Mouse (Mus musculus) cortical plate, adult 2 months (tissue): ENCODE results near the gene Ubqln4. TPM values are rescaled to one million over a fixed set of nuclear protein-coding genes. Genes with fewer than 3 reads are reported as not detected.
A peak's percentile ranks its signal among the peaks of the same experiment; 100 is the strongest.

Experiments used
- H3K27ac ChIP-seq: fragments of 200-500 bp; 2 replicates; pipeline ENCODE4 v1.5.1; 2012; ENCODE audit warnings: low read length, control low read depth, inconsistent platforms; ENCODE audit not compliant: insufficient read depth
- H3K4me1 ChIP-seq: fragments of 200-500 bp; 2 replicates; pipeline ENCODE4 v1.6.1; 2011; ENCODE audit warnings: low read length; ENCODE audit not compliant: control insufficient read depth, insufficient read depth
- H3K4me3 ChIP-seq: fragments of 200-500 bp; 2 replicates; pipeline ENCODE4 v1.5.1; 2011; ENCODE audit warnings: mild to moderate bottlenecking, low read length, control low read depth; ENCODE audit not compliant: insufficient read depth
- CTCF ChIP-seq: fragments of 200-500 bp; IDR thresholded peaks from 2 replicates; pipeline ENCODE4 v1.5.1; 2011; ENCODE audit warnings: mild to moderate bottlenecking, control low read depth, low read length; ENCODE audit not compliant: insufficient read depth; ENCODE audit errors: extremely low read depth
- POLR2A ChIP-seq: fragments of 200-500 bp; IDR thresholded peaks from 2 replicates; pipeline ENCODE4 v1.6.1; 2011; ENCODE audit warnings: mild to moderate bottlenecking, low read length, control low read depth; ENCODE audit not compliant: insufficient read depth; ENCODE audit errors: extremely low read depth
- polyA plus RNA-seq: library from polyadenylated mRNA; depleted of rRNA; stranded (reverse); fragments of >200 nt; gene quantifications from 2 replicates; pipeline ENCODE4 v1.2.3, GENCODE M21; 2012; rRNA removed

Gene Ubqln4
- polyA plus RNA-seq, 1 experiment, result 103 TPM

- no peaks in the 10 kb centered on the region for H3K4me1 ChIP-seq
- no peak overlapping the region for H3K27ac ChIP-seq
- no peak overlapping the region for H3K4me3 ChIP-seq
- TF ChIP-seq CTCF, result no peak
- TF ChIP-seq POLR2A, result no peak
Observed at GRCm38 (mm10) chr3:88609066-88609465, 55.5 kb downstream of the Ubqln4 start.

GRCm38 (mm10) chr3:88614418-88614817 lies 60.9 kb downstream of the Ubqln4 start:
- Histone ChIP-seq H3K27ac (no peak overlapping the region), H3K4me1 (no peaks in the 10 kb centered on the region), H3K4me3 (no peak overlapping the region)
- TF ChIP-seq POLR2A (no peak), CTCF (no peak)

- no peak overlapping the region for H3K27ac ChIP-seq
- TF ChIP-seq CTCF, result no peak
- no peak for TF ChIP-seq POLR2A
- no peak overlapping the region for H3K4me3 ChIP-seq
Observed at GRCm38 (mm10) chr3:88615117-88615516, 61.6 kb downstream of the Ubqln4 start.

GRCm38 (mm10) chr3:88615902-88616391 lies 62.4 kb downstream of the Ubqln4 start:
- peak overlapping the region; percentile 39; the same call in 1 of the 2 replicates for H3K27ac ChIP-seq
- H3K4me3 ChIP-seq, result peak overlapping the region; percentile 21; the same call in 1 of the 2 replicates
- TF ChIP-seq POLR2A (no peak), CTCF (no peak)
- peaks cover 2% of the 10 kb centered on the region for H3K4me1 ChIP-seq

More at GRCm38 (mm10) chr3:88615117-88615516, 61.6 kb downstream of the Ubqln4 start:
- H3K4me1 ChIP-seq, result peaks cover 2% of the 10 kb centered on the region

- Histone ChIP-seq H3K4me1 (peaks cover 2% of the 10 kb centered on the region), H3K4me3 (0 out of 2 replicates have a peak overlapping the region, but pooled peaks have one; percentile 21), H3K27ac (peak overlapping the region; percentile 65; the same call in 1 of the 2 replicates)
- TF ChIP-seq CTCF (no peak), POLR2A (no peak)
Observed at GRCm38 (mm10) chr3:88616951-88617500, 63.5 kb downstream of the Ubqln4 start.

- H3K27ac ChIP-seq, result no peak overlapping the region
- TF ChIP-seq POLR2A (no peak), CTCF (no peak)
- no peak overlapping the region for H3K4me3 ChIP-seq
- H3K4me1 ChIP-seq, result peaks cover 2% of the 10 kb centered on the region
Observed at GRCm38 (mm10) chr3:88618074-88618871, 64.7 kb downstream of the Ubqln4 start.

Other genes starting within 250 kb of the Ubqln4 start
- gene Glmp, start 228.7 kb upstream of the Ubqln4 start, polyA plus RNA-seq, result 90.9 and 97.3 TPM in 2 replicates
- gene Tmem79, start 217.6 kb upstream of the Ubqln4 start, polyA plus RNA-seq, result 0.83 and 0.86 TPM in 2 replicates
- 84.4 and 91.5 TPM in 2 replicates for gene Smg5, start 217.5 kb upstream of the Ubqln4 start, polyA plus RNA-seq
- 15.3 and 15.6 TPM in 2 replicates for gene Paqr6, start 189.2 kb upstream of the Ubqln4 start, polyA plus RNA-seq
- gene Bglap3, start 181.0 kb upstream of the Ubqln4 start, polyA plus RNA-seq, result 14.7 and 17.5 TPM in 2 replicates
- gene Bglap2, start 175.1 kb upstream of the Ubqln4 start, polyA plus RNA-seq, result 0.44 TPM in 1 of 2 replicates, not detected in the other
- not detected in 2 replicates for gene Bglap, start 169.3 kb upstream of the Ubqln4 start, polyA plus RNA-seq
- gene Pmf1, start 143.4 kb upstream of the Ubqln4 start, polyA plus RNA-seq, result 10.5 and 11.1 TPM in 2 replicates
- 76.3 and 76.4 TPM in 2 replicates for gene Slc25a44, start 128.6 kb upstream of the Ubqln4 start, polyA plus RNA-seq
- gene Sema4a, start 92.6 kb upstream of the Ubqln4 start, polyA plus RNA-seq, result 68.9 and 71.6 TPM in 2 replicates
- 64.7 and 70.6 TPM in 2 replicates for gene Lmna, start 43.8 kb upstream of the Ubqln4 start, polyA plus RNA-seq
- gene Mex3a, start 21.4 kb upstream of the Ubqln4 start, polyA plus RNA-seq, result 1.5 TPM in 2 replicates
- gene Rab25, start 5.5 kb upstream of the Ubqln4 start, polyA plus RNA-seq, result 0.13 and 0.36 TPM in 2 replicates
- gene Lamtor2, start 684 bp upstream of the Ubqln4 start, polyA plus RNA-seq, result 126 and 133 TPM in 2 replicates
- gene Ssr2, start 22.1 kb downstream of the Ubqln4 start, polyA plus RNA-seq, result 120 and 126 TPM in 2 replicates
- gene Arhgef2, start 52.2 kb downstream of the Ubqln4 start, polyA plus RNA-seq, result 220 and 224 TPM in 2 replicates
- gene Rxfp4, start 99.4 kb downstream of the Ubqln4 start, polyA plus RNA-seq, result not detected in 2 replicates
- 70.5 and 75.6 TPM in 2 replicates for gene Khdc4, start 132.0 kb downstream of the Ubqln4 start, polyA plus RNA-seq
- gene Rit1, start 163.1 kb downstream of the Ubqln4 start, polyA plus RNA-seq, result 58.7 and 63.6 TPM in 2 replicates
- 467 and 476 TPM in 2 replicates for gene Syt11, start 221.4 kb downstream of the Ubqln4 start, polyA plus RNA-seq